Mouse (Mus musculus) kidney, adult 2 months (tissue): ENCODE results near the gene Skor1. TPM values are rescaled to one million over a fixed set of nuclear protein-coding genes. Genes with fewer than 3 reads are reported as not detected.
A peak's percentile ranks its signal among the peaks of the same experiment; 100 is the strongest.

ENCODE experiments used
- DNase-seq: peaks from one replicate; pipeline ENCODE4 v3.0.0; 2021
- H3K27ac ChIP-seq: fragments of 200-500 bp; 2 replicates; pipeline ENCODE4 v1.5.1; 2012; ENCODE audit warnings: low read depth, low read length, control low read depth, inconsistent platforms; ENCODE audit not compliant: insufficient read depth
- H3K27me3 ChIP-seq: fragments of 200-500 bp; replicated peaks from 2 replicates; pipeline ENCODE4 v1.6.1; 2012; ENCODE audit warnings: mild to moderate bottlenecking, moderate library complexity, low read length, inconsistent platforms; ENCODE audit not compliant: control insufficient read depth, insufficient read depth
- H3K36me3 ChIP-seq: fragments of 200-500 bp; 2 replicates; pipeline ENCODE4 v1.6.1; 2012; ENCODE audit warnings: mild to moderate bottlenecking, moderate library complexity, low read length, inconsistent platforms; ENCODE audit not compliant: control insufficient read depth, insufficient read depth
- H3K4me1 ChIP-seq: fragments of 200-500 bp; 2 replicates; pipeline ENCODE4 v1.6.1; 2011; ENCODE audit warnings: low read length; ENCODE audit not compliant: control insufficient read depth, insufficient read depth
- H3K4me3 ChIP-seq: fragments of 200-500 bp; 2 replicates; pipeline ENCODE4 v1.5.1; 2011; ENCODE audit warnings: mild to moderate bottlenecking, low read depth, low read length, control low read depth; ENCODE audit not compliant: insufficient read depth
- CTCF ChIP-seq: fragments of 200-500 bp; conservative IDR thresholded peaks from 2 replicates; pipeline ENCODE4 v1.5.1; 2011; ENCODE audit warnings: low read depth, mild to moderate bottlenecking, control low read depth, low read length, moderate library complexity, mixed read lengths; ENCODE audit not compliant: insufficient read depth, insufficient read length
- POLR2A ChIP-seq: fragments of 200-500 bp; IDR thresholded peaks from one replicate; pipeline ENCODE4 v1.6.1; 2011; ENCODE audit warnings: low read depth, low read length, control low read depth
- WGBS: fragments of 180-500 bp; shearing (Covaris S2); methylation state at CpG from one replicate; pipeline ENCODE4 v1.1.7; 2018; 5-methylcytosine and 5-hydroxymethylcytosine counted together
- polyA plus RNA-seq: library from polyadenylated mRNA; depleted of rRNA; stranded (reverse); fragments of >200 nt; gene quantifications from 2 replicates; pipeline ENCODE4 v1.2.3, GENCODE M21; 2012; rRNA removed

Gene Skor1
- polyA plus RNA-seq: 0.02 and 0.03 TPM in 2 replicates

- TF ChIP-seq POLR2A (no peak), CTCF (no peak)
- no peak within 1 kb of the TSS for H3K4me3 ChIP-seq
- 1% methylated on average over 86 of the region's 108 CpGs for WGBS
- DNase-seq: no peak
- peaks cover 20% of the 10 kb centered on the region for H3K27me3 ChIP-seq
- H3K4me1 ChIP-seq: no peaks in the 10 kb centered on the region; the same call in 1 of the 2 replicates
- H3K27ac ChIP-seq: no peak within 1 kb of the TSS
- no peaks in the 10 kb centered on the region for H3K36me3 ChIP-seq
Observed at GRCm38 (mm10) chr9:63148410-63149371, at the start of gene Skor1. Gene Skor1 (minus strand): TSS chr9:63148961.

DNA sequence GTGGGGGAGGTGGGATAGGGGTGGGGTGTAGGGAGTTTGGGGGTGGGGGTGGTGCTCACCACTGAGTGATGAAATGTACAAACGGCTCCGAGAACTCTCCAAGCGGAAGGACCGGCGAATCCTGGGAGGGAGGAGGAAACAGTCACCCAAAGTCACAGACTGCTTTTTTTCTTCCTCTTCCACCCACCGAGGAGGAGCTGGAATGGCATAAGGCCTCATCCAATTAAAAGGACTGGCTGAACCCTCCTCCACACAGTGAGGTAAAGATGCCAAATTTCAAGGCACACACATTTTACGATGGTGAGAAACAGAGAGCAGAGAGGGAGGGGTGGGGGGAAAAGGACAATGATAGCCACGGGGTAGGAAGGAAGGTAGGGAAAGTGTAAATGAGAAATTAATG is 48.5 kb upstream of the Skor1 start:
- DNase-seq: peak; percentile 25
- H3K36me3 ChIP-seq: no peaks in the 10 kb centered on the region
- 33% methylated on average over 8 of the region's 8 CpGs for WGBS
- no peak overlapping the region for H3K27ac ChIP-seq
- TF ChIP-seq CTCF (no peak), POLR2A (no peak)
- no peaks in the 10 kb centered on the region for H3K27me3 ChIP-seq
- H3K4me1 ChIP-seq: peaks cover 6% of the 10 kb centered on the region; the same call in 1 of the 2 replicates
- H3K4me3 ChIP-seq: no peak overlapping the region

GRCm38 (mm10) chr9:63196114-63196682 is 47.4 kb upstream of the Skor1 start:
- Histone ChIP-seq H3K27me3 (no peaks in the 10 kb centered on the region), H3K27ac (no peak overlapping the region), H3K4me1 (peaks cover 2% of the 10 kb centered on the region; the same call in 1 of the 2 replicates), H3K36me3 (no peaks in the 10 kb centered on the region), H3K4me3 (no peak overlapping the region)
- DNase-seq: no peak
- 84% methylated on average over 8 of the region's 8 CpGs for WGBS
- no peak for TF ChIP-seq POLR2A

GRCm38 (mm10) chr9:63195523-63195922 is 46.8 kb upstream of the Skor1 start:
- no peak overlapping the region for H3K4me3 ChIP-seq
- no peak overlapping the region for H3K27ac ChIP-seq
- TF ChIP-seq POLR2A (no peak), CTCF (no peak)
- no peaks in the 10 kb centered on the region for H3K4me1 ChIP-seq
- no peaks in the 10 kb centered on the region for H3K27me3 ChIP-seq
- no peak for DNase-seq
- H3K36me3 ChIP-seq: no peaks in the 10 kb centered on the region
- WGBS: 87% methylated on average over 4 of the region's 4 CpGs

- no peak for TF ChIP-seq CTCF
- TF ChIP-seq POLR2A: no peak
- H3K4me1 ChIP-seq: no peaks in the 10 kb centered on the region
- DNase-seq: no peak
- 87% methylated on average over 9 of the region's 9 CpGs for WGBS
- no peak overlapping the region for H3K27ac ChIP-seq
- no peaks in the 10 kb centered on the region for H3K36me3 ChIP-seq
- no peaks in the 10 kb centered on the region for H3K27me3 ChIP-seq
- no peak overlapping the region for H3K4me3 ChIP-seq
Observed at GRCm38 (mm10) chr9:63194791-63195190, 46.0 kb upstream of the Skor1 start.

- 95% methylated on average over 4 of the region's 4 CpGs for WGBS
- Histone ChIP-seq H3K27me3 (no peaks in the 10 kb centered on the region), H3K4me3 (no peak overlapping the region), H3K36me3 (no peaks in the 10 kb centered on the region), H3K27ac (no peak overlapping the region), H3K4me1 (no peaks in the 10 kb centered on the region)
- TF ChIP-seq CTCF (no peak), POLR2A (no peak)
- DNase-seq: no peak
Observed at GRCm38 (mm10) chr9:63192809-63193208, 44.0 kb upstream of the Skor1 start.

DNA sequence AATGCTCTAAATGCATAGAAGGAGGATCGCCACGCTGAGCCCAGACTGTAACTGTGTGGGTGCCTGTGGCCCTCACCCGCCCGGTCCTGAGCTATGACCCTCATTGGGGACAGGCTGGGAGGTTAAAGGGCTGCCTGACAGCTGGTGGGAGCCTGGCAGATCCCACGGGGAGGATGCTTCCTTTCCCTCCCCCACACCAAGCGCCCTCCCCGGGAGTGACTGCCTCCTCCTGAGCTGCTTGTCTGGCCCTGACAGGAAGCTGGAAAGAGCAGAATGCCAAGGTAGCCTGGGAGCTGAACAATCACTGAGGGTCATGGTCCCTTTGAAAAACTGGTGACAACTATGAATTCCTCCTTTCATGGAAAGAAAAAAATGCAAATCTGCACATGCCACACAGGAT is 38.5 kb upstream of the Skor1 start:
- DNase-seq: peak; percentile 15
- Histone ChIP-seq H3K27ac (no peak overlapping the region), H3K4me3 (no peak overlapping the region), H3K36me3 (no peaks in the 10 kb centered on the region), H3K4me1 (no peaks in the 10 kb centered on the region), H3K27me3 (no peaks in the 10 kb centered on the region)
- 53% methylated on average over 7 of the region's 7 CpGs for WGBS
- no peak for TF ChIP-seq CTCF
- TF ChIP-seq POLR2A: no peak
